Mouse (Mus musculus) heart, embryonic 10.5 days (tissue): ENCODE measurements at regions not wholly inside any gene's neighbourhood (a gene's known extent, or its start where the extent isn't known, plus 50 kb on each side); places are given as distances from the start of the nearest gene placed in this dataset.
"Not testable (repeated sequence)": the region's sequence is repeated elsewhere in the genome, so short reads cannot be mapped to it uniquely, and the experiment has no call there.

Experiments
- DNase-seq: peaks from one replicate; pipeline ENCODE4 v3.0.0-alpha.2; 2017; ENCODE audit warnings: low spot score
- H3K27ac ChIP-seq: fragments of 300-500 bp; sonication (generic); 2 replicates; pipeline ENCODE4 v1.5.1; 2016; ENCODE audit warnings: mild to moderate bottlenecking
- H3K27me3 ChIP-seq: fragments of 300-500 bp; sonication (generic); 2 replicates; pipeline ENCODE4 v1.6.1; 2016; ENCODE audit warnings: mild to moderate bottlenecking; ENCODE audit not compliant: poor library complexity, insufficient read depth, severe bottlenecking
- H3K36me3 ChIP-seq: fragments of 300-500 bp; sonication (generic); 2 replicates; pipeline ENCODE4 v1.6.1; 2016; ENCODE audit warnings: mild to moderate bottlenecking, moderate library complexity
- H3K4me1 ChIP-seq: fragments of 300-500 bp; sonication (generic); 2 replicates; pipeline ENCODE4 v1.6.1; 2016; ENCODE audit warnings: mild to moderate bottlenecking
- H3K4me3 ChIP-seq: fragments of 300-500 bp; sonication (generic); 2 replicates; pipeline ENCODE4 v1.5.1; 2016; ENCODE audit warnings: mild to moderate bottlenecking, moderate library complexity
- H3K9me3 ChIP-seq: fragments of 300-500 bp; sonication (generic); 2 replicates; pipeline ENCODE4 v1.6.1; 2016; ENCODE audit warnings: mild to moderate bottlenecking, moderate library complexity
- WGBS: fragments of 180-500 bp; shearing (Covaris S2); methylation state at CpG from one replicate; pipeline ENCODE4 v1.1.7; 2016; 5-methylcytosine and 5-hydroxymethylcytosine counted together

DNA sequence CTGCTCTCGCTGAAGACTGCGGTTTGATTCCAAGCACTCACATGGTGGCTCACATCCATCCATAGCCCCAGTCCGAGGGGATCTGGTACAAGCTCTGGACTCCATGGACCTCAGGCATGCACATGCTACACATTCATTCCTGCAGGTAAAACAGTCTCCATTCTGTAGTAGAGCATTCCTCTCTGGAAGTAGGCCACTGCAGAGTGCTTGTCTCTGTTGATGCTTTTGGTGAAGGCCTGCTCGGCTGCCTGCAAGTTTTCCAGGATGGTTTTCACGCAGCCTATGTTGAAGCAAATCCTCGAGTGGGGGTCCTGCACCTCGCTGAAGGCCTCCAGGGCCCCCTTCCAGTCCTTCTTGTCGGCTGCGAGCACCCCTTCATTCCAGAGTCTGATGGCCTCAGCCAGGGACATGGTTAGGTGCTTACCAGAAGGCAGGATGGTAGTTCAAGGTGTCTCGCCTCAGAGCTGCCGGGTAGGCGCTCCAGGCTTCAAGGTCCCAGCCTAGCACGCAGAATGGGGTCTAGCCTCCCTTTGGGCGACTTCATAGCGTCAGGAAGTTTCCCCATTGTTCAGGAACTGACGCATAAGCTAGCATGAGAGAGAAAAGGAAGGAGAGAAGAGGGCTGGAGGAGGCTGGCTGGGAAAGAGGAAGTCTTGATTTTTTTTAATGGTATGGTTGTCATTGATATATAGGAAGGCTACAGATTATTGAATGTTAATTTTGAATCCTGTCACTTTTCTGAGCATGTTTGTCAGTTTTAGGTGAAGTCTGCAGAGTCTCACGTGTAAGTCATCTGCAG is 75.2 kb upstream of the Map3k1 start:
- H3K36me3 ChIP-seq, H3K4me1 ChIP-seq, H3K9me3 ChIP-seq, H3K27ac ChIP-seq, H3K27me3 ChIP-seq, H3K4me3 ChIP-seq: not testable (repeated sequence)
- DNase-seq: peak; percentile 35
- WGBS: 83% methylated on average over 17 of the region's 17 CpGs

DNA sequence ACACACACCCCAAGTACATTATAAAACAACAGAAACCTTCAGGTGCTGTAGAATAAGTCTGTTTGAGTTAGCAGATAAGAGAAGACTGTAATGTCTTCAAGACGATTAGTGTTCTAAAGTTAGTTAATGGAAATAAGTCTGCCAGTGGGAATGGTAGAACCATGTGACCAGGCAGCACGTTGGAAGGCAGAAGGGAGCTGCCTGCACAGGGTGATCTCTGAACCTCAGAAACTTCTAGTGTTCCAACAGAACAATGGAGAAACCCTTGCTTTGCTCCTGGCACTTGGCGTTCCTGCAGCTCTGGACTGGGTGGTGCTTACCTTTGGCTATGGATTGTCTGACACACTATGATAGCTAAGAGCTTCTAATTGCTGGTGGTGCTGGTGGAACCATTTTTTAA is 82.0 kb upstream of the Map3k1 start:
- peaks cover 14% of the 10 kb centered on the region; the same call in 1 of the 2 replicates for H3K4me1 ChIP-seq
- H3K27me3 ChIP-seq: no peaks in the 10 kb centered on the region
- WGBS: 54% methylated on average over 3 of the region's 3 CpGs
- H3K9me3 ChIP-seq: no peaks in the 10 kb centered on the region
- no peak for DNase-seq
- H3K4me3 ChIP-seq: no peak overlapping the region
- H3K27ac ChIP-seq: no peak overlapping the region
- no peaks in the 10 kb centered on the region for H3K36me3 ChIP-seq

DNA sequence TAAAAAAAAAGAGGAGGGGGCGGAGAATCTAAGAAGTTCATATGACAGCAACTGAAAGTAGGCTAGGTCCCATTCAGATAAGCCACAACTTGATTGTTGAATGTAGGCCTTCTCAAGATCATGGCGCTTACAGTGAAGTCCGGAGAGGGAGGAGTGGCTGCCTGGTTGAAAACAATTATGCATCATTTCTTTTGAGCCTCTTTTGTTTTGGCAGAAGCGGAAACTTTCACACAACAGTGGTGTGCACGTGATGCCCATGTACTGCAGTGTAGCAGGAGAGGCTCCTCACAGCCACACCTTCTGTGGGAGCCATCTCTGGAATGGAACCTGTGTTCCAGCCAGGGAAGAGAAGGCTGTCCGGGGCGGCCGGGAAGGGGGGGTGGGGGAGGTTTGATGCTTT is 83.3 kb upstream of the Map3k1 start:
- no peak for DNase-seq
- Histone ChIP-seq H3K4me1 (peaks cover 22% of the 10 kb centered on the region; the same call in 1 of the 2 replicates), H3K36me3 (no peaks in the 10 kb centered on the region), H3K4me3 (no peak overlapping the region), H3K27me3 (no peaks in the 10 kb centered on the region), H3K27ac (no peak overlapping the region), H3K9me3 (no peaks in the 10 kb centered on the region)
- WGBS: 91% methylated on average over 8 of the region's 8 CpGs

DNA sequence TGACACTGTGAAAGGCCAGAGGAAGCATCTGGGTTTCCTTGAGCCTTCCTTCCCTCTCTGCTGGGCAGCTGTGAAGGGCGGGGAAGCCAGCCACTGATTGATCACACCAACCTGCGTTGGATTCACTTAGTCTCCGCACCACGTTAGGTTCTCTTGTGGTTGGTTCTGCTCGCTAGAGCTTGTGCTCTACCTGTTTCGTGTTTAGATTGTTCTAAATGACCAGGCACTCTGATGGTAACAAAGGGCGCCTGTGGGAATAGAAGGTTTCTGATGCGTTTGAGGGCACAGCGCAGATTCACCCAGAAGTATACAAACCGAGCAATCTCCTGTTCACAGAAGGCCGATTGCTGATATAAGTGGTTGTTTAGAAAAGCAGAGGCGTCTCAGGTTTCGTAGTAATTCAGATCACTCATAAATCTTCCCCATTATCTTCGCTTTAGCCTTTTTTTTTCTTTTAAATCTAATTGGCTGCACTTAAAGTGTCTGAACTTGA is 84.5 kb upstream of the Map3k1 start:
- H3K9me3 ChIP-seq: no peaks in the 10 kb centered on the region
- no peak overlapping the region for H3K27ac ChIP-seq
- H3K4me1 ChIP-seq: peaks cover 22% of the 10 kb centered on the region; the same call in 1 of the 2 replicates
- DNase-seq: no peak
- no peaks in the 10 kb centered on the region for H3K36me3 ChIP-seq
- 35% methylated on average over 14 of the region's 14 CpGs for WGBS
- no peaks in the 10 kb centered on the region for H3K27me3 ChIP-seq
- no peak overlapping the region for H3K4me3 ChIP-seq

DNA sequence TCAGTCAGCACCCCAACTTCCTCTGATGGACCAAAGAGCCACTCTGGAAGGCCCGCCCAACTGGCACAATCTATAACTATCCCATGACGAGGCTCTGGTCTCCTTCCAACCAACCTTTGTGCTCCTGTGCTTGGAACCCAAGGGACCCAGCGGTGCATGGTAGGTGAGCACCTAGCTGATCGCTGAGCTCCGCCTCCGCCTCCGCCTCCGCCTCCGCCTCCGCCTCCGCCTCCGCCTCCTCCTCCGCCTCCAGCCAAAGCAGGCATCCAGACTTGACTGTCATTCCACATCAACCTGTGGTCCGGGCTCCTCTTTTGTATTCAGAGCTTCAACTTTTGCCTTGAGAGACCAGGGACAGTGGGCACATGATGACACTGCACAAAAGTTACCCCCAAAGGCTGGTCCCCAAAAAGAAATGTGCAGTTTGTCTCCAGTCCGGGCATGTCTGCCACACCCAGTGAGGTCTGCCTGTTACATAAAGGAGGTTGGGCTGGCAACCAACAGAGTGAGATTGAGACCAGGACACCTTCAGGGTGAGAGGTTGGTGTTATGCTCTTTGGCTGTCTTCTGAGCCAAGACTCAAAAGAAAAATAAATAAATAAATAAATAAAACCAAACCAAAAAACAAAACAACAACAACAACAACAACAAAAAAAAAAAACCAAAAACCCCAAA is 86.1 kb upstream of the Map3k1 start:
- no peak overlapping the region for H3K27ac ChIP-seq
- WGBS: 44% methylated on average over 15 of the region's 15 CpGs
- peak; percentile 79 for DNase-seq
- H3K4me1 ChIP-seq: peaks cover 22% of the 10 kb centered on the region; the same call in 1 of the 2 replicates
- H3K36me3 ChIP-seq: no peaks in the 10 kb centered on the region
- no peaks in the 10 kb centered on the region for H3K27me3 ChIP-seq
- H3K4me3 ChIP-seq: peak overlapping the region; percentile 38
- no peaks in the 10 kb centered on the region for H3K9me3 ChIP-seq

DNA sequence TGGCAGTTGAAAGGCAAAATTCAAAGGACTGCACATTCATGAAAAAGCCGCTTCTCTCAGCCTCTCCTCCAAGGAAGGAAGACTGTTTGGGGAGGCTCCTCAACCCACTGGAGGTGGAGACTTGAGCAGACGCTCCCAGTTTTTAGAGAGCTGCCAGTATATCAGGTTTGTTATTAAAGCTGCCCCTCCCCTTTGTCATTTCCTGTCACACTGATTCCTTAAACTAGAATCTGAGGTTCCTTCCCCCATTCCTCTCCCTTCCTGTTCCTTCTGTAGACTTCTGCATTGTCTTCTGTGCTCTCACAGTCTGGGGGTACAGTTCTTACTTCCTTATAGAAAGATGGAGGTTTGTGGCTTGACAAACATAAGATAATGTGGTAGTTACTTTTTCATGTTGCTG is 87.5 kb upstream of the Map3k1 start:
- Histone ChIP-seq H3K27me3 (no peaks in the 10 kb centered on the region), H3K9me3 (no peaks in the 10 kb centered on the region), H3K27ac (0 out of 2 replicates have a peak overlapping the region, but pooled peaks have one; percentile 16), H3K4me3 (no peak overlapping the region), H3K36me3 (no peaks in the 10 kb centered on the region), H3K4me1 (peaks cover 22% of the 10 kb centered on the region; the same call in 1 of the 2 replicates)
- DNase-seq: no peak
- WGBS: 8% methylated on average over 2 of the region's 2 CpGs

DNA sequence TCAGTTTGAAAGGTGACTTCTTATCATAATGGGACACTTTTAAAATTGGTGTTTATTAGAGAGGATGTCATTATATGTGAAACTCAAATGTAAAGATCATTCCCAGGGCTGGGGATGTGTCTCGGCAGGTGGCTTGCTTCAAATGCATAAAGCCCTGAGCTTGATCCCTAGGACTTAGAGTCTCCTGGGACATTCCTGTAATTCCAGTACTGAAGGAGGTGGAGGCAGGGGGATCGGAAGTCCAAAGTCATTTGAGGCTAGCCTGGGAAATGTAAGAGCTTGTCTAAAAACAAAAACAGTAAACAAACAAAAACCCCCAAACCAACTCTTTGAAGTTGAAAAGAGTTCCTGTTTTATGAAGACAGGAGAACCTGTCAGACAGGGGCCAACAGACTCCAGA is 94.6 kb upstream of the Map3k1 start:
- Histone ChIP-seq H3K9me3 (no peaks in the 10 kb centered on the region), H3K27me3 (no peaks in the 10 kb centered on the region), H3K4me1 (peaks cover 21% of the 10 kb centered on the region), H3K4me3 (no peak overlapping the region), H3K36me3 (no peaks in the 10 kb centered on the region), H3K27ac (peak overlapping the region; percentile 47; the same call in 1 of the 2 replicates)
- DNase-seq: no peak
- WGBS: 43% methylated on average over 2 of the region's 2 CpGs

DNA sequence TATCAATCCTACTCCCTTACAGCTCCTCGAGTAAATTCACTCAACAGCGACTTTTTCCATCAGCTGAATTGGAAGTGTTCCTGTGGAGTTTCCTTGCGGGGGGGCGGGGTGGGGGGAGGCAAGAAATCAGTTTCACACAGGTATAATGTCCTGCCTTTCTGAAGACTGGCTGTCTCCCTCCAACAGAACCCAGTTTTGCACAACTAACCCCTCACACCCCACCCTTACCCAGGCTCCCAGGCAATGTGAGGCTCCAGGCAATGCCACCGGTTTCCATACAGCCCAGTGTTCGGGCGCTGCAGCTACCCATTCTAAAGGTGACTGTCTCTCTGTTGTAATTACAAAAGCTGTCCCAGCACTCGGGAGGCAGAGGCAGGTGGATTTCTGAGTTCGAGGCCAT is 95.1 kb upstream of the Map3k1 start:
- Histone ChIP-seq H3K4me1 (peaks cover 21% of the 10 kb centered on the region), H3K4me3 (no peak overlapping the region), H3K27me3 (no peaks in the 10 kb centered on the region), H3K27ac (peak overlapping the region; percentile 47; the same call in 1 of the 2 replicates), H3K36me3 (no peaks in the 10 kb centered on the region), H3K9me3 (no peaks in the 10 kb centered on the region)
- DNase-seq: no peak
- WGBS: 56% methylated on average over 9 of the region's 9 CpGs

DNA sequence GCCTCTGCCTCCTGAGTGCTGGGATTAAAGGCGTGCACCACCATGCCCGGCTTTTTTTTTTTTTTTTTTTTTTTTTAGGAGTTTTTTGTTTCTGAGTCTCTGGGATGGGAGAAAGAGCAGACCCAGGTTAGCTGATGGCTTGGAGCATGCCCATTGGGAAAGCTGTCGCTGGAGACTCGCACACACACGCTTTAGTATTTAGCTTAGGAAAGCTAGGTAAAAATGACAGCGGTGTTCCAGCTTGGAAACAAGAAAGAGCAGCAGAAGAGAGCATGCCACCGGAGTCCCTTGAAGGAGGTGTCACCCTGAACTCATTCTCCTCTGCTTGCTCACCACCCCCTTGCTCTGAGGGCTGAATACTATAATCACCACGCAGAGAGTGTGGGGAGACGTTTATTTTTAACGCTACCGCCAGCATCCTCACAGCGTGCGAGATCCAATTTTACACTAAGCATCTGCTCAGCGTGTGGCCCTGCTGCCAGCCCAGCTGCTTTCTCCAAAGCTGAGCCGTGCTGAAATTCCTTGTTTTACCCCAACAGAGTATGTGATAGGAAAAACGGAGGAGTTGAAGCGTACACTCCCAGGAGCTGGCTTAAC is 95.9 kb upstream of the Map3k1 start:
- Histone ChIP-seq H3K4me3 (peak overlapping the region; percentile 43; the same call in 1 of the 2 replicates), H3K27ac (peak overlapping the region; percentile 87), H3K36me3 (no peaks in the 10 kb centered on the region), H3K27me3 (no peaks in the 10 kb centered on the region), H3K4me1 (peaks cover 21% of the 10 kb centered on the region), H3K9me3 (no peaks in the 10 kb centered on the region)
- WGBS: 18% methylated on average over 16 of the region's 17 CpGs
- DNase-seq: peak; percentile 80

DNA sequence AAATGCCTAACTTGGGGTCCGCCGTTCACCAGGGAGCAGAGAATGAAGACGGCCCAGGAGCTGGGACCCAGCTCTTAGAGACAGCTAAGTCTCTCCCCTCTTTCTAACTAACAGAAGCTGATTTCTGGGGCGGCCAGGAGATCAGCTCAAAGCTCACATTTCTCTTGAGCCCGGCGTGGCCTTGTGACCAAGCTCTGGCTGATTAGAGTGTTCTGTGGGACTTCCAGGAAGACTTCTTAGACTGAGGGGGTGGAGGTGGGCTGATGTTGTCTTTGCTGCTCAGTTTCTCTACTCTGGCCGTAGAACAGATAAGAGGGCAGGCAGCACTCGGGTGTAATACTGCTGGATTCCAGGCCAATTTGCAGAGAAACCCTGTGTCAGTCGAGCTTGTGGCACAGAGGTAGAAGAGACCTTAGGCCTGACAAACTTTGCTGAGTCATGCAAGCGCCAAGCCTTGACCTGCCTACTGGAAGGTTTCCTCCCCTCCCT is 96.5 kb upstream of the Map3k1 start:
- Histone ChIP-seq H3K27ac (peak overlapping the region; percentile 87), H3K36me3 (no peaks in the 10 kb centered on the region), H3K27me3 (no peaks in the 10 kb centered on the region), H3K4me1 (peaks cover 21% of the 10 kb centered on the region), H3K9me3 (no peaks in the 10 kb centered on the region), H3K4me3 (peak overlapping the region; percentile 43; the same call in 1 of the 2 replicates)
- DNase-seq: peak; percentile 89
- 9% methylated on average over 10 of the region's 10 CpGs for WGBS

DNA sequence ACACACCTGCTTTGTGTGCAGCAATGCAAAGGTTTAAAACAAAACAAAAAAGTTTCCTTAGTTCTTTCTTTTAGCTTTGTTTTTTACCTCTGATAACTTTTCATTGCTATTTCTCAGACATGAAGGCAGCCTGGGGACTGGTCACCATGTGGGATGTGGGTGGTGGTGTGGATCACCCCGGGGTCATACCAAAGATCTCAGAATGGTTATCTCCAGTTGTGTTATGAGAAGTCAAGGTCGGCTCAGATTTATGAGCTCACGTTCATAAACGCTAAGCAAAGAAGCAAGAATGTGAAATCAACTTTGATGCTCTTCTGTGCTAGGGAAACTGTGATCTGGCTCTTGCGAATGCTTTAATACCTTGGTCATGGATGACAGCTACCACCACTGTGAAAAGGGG is 102.3 kb upstream of the Map3k1 start:
- H3K9me3 ChIP-seq: no peaks in the 10 kb centered on the region
- 91% methylated on average over 5 of the region's 5 CpGs for WGBS
- no peaks in the 10 kb centered on the region for H3K4me1 ChIP-seq
- no peaks in the 10 kb centered on the region for H3K36me3 ChIP-seq
- no peak overlapping the region for H3K27ac ChIP-seq
- peak; percentile 5 for DNase-seq
- H3K27me3 ChIP-seq: no peaks in the 10 kb centered on the region
- H3K4me3 ChIP-seq: no peak overlapping the region

DNA sequence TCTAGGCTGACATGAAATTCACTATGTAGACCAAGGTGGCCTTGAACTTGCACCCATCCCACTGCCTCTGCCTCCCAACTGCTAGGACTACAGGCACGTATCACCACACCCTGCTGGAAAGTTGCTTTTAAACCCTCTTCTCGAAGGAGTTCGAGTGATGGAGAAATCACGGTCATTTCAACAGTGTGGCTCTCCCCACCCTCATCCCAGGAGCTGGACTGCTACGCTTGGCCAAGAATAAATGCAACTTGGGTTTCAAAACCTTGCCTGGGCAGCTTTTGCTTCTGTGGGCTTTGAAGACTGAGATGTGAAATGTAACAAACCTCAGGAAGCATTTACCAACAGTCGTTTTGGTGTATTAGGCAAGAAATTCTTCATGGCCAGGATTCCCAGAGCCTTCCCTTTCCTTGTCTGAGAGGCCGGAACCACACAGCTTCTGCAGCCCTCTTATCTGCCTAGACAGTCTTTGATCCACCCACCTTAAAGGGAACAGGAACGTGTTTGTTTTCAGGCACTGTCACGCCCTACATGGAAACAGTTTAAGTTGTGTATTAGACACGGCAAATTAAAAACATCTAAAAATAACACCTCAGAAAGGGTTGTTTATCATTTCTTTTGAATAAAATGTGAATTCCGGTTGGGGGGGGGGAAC is 103.0 kb upstream of the Map3k1 start:
- H3K4me3 ChIP-seq: no peak overlapping the region
- 51% methylated on average over 11 of the region's 11 CpGs for WGBS
- no peaks in the 10 kb centered on the region for H3K9me3 ChIP-seq
- H3K27ac ChIP-seq: no peak overlapping the region
- H3K4me1 ChIP-seq: no peaks in the 10 kb centered on the region
- no peaks in the 10 kb centered on the region for H3K27me3 ChIP-seq
- H3K36me3 ChIP-seq: no peaks in the 10 kb centered on the region
- DNase-seq: peak; percentile 71
